Mouse (Mus musculus) adrenal gland, postnatal 14 days (tissue): ENCODE results near the gene Ifit3b. TPM values are rescaled to one million over a fixed set of nuclear protein-coding genes. Genes with fewer than 3 reads are reported as not detected.
A peak's percentile ranks its signal among the peaks of the same experiment; 100 is the strongest.
"Not testable (repeated sequence)": the region's sequence is repeated elsewhere in the genome, so short reads cannot be mapped to it uniquely, and the experiment has no call there.

ENCODE experiments used
- DNase-seq: peaks from one replicate; pipeline ENCODE4 v3.0.0; 2021; ENCODE audit warnings: mixed read lengths
- long read RNA-seq, 2 experiments: library from polyadenylated mRNA; stranded (forward); transcript quantifications; one replicate each; pipeline ENCODE4 v2.0.0; 2021
- total RNA-seq: library from RNA; stranded (reverse); gene quantifications from 2 replicates; pipeline ENCODE4 v1.2.3, GENCODE M21; 2021

The Ifit3b gene
- total RNA-seq = 1.4 and 1.6 TPM in 2 replicates
- long read RNA-seq, experiment 1, partial matches to known transcripts = 0 of 3 reads
- long read RNA-seq, experiment 1, other reads (novel, unspliced or antisense) = 0 of 3 reads
- long read RNA-seq, experiment 2 = 0 reads

DNA sequence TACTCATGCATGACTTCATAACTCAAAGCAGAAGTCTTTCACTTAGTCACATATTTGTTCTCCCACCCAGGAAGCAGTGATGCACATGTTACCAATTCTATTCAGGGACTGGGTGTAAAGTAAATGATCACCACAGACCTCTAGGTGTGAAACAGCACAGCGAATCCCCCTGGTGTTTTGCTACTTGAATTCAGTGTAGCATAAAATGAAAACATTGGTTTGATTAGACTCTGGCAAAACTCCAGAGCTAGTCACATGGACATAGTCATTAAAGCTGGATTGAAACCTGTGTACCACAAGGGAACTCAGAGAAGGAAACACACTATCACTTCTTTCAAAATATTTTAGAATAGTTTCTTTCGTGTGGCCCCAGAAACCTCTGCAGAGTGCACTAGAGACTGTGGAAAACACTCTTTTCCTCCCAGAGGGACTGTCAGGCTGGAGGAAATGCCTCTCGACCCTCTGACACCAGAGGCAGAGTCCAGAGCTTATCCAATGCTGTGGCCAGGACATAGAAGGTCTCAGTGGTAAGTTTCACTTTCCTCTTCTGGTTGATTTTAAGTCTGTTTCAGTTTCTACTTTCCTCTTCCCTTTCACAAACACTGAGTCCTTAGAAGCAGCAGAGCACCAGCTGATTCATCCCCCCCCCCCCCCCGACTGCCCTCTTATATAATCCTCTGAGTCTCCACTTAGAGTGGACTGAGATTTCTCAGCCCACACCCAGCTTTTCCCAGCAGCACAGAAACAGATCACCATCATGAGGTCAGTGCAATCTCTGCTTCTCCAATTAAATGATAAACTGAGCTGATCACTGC is at the start of gene Ifit3b:
Gene Ifit3b (plus strand): TSS at position 734 of the 815 bp plus-strand sequence.
- DNase-seq = peak; percentile 45

DNA sequence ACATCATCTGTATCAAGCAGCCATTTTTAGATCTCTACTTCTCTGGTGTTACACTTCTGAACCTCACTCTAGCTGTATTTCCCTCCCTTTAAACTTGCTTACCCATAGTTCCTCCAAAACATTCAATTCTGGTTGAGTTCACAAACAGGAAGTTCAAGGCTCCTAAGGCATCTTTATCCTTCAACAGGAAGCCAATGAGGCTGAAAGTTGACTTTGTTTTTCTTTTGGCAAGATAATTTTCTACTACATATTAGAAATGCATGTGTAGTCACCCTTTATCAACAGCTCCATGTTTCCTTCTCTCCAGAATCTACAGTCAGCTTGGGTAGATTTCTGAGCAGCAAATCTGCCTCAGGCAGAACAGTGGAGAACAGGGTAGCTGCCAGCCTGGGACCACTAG is 45.2 kb upstream of the Ifit3b start:
- no peak for DNase-seq

DNA sequence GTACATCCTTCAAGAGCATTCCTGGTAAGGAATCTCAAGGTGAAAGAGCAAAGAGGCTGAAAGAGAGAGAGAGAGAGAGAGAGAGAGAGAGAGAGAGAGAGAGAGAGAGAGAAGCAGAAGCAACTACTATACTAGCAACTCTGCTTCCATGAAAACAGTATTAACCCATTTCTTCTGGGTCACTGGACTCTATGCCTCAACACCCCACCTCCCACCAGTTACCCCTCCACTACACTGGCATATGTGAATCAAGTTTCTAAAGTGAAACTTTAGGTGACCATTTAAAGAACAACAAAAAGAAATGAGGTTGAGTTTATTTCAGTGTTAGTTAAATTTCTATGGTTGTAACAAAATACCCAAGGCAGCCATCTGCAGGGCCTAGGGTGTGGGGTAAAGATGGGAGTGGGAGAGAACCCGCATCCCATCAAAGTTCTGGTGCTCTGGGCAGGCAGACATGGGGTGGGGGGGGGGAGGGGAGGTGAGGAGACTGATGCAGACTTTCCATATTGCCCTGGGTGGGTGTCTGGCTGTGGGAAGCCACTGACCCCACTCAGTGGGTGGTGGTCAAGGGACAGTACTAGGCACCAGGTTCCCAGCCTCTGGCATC is 41.5 kb upstream of the Ifit3b start:
- DNase-seq = no peak

DNA sequence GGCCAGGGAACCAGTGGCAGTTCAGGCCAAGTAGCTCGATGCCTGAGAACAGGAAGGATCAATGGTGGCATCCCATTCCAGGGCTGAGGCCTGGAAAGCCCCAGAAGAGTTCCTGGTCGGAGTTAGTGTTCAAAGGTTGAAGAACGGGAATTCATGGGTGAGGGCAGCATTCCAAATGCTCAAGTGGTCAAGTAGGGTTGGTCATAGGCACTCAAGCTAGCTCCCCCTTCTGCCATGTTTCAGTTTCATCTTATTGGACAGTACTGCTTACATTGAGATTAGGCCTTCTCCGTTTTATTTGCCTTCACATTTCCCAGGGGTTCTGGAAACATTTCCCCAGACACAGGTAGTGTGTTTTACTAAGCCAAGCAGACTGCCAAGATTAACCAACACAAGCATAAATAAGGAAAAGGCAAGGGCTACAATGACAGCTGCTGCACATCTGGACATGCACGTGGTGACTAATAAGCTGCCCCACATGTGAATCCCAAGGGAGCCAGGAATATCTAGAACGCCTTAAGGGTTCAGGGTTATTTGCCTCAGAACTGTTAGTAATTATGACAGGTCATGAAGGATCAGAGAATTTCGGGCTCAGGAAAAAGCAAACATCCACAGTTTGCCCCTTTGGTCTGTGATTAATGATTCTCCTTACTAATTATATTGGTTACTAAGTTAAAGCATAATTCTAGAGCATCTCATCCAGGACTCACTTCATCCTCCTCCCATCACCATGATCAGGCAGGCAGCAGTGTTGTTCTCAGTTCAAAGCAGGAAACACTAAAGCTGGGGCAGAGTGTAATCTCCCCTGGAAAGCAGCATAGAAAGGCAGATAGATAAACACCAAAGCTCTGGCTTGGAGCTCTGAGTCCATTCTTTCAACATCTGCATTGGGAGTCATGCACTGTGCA is 38.5 kb upstream of the Ifit3b start:
- no peak for DNase-seq

DNA sequence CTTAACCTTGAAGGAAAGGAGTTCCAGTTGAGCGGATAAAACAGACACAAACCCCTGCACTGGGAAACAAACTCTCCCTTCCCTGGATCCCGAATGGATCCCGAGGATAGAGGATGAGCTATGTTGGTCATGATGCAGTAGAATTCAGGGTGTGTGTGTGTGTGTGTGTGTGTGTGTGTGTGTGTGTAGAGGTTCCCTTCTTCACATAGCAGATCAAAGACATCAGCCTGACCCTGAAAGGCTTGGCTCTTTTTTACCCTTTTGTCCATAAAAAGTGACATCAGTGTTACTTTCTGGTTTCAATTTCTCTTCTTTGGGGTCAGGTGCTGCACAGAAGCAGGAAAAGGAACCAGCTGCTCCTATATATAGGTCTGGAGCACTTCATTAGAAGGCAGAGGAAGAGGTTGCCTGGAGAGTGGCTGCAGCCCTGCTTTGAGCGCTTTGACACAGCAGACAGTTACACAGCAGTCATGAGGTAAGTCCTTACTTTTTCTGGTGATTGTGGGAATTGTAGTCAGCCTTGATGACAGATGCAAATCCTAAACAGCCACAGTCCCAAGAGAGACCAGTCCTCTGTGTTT is 37.8 kb upstream of the Ifit3b start:
- DNase-seq = peak; percentile 24

DNA sequence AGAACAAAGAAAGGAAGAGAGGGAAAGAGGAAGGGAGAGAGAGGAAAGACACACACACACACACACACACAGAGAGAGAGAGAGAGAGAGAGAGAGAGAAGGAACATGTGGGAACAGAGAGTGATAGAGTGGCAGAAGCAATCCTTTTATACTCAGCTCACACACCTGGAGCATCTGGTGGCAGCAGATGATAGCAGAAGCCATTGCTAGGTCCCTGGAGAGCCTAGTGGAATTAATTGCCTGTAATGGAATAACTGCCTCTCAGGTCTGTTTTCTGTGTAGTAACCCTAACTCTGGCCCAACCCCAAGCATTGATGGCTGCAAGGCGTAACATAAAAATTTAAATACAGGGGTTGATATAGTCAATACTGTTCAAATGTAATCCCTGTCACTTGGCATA is 36.7 kb upstream of the Ifit3b start:
- DNase-seq = no peak

DNA sequence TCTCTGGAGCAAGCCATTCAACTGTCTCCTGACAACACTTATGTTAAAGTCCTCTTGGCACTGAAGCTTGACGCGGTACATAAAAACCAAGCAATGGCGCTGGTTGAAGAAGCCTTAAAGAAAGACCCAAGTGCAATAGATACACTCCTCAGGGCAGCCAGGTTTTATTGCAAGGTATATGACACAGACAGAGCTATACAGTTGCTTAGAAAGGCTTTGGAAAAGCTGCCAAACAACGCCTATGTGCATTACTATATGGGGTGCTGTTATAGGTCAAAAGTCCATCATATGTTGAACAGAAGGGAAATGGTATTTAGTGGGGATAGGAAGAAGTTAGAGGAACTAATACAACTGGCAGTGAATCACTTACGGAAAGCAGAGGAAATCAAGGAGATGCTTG is 34.1 kb upstream of the Ifit3b start:
- DNase-seq = no peak

DNA sequence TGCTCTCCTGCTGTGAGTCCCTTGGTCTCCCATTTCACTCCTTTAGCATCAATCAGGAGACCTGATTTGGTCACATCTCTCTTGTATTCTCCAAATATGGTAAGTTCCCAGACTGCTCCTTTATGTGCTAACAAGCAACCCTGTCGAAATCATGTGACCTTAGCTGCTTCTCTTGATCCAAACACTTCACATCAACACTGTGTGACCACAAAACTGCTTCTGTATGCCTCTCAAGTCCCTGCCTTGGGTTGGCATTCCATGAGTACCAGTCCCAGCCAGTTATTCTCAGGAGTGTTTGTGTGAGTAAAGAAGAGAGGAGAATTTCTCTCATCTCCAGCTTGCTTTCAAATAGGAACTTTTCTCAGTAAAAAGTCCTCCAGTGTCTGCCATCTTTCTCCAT is 30.6 kb upstream of the Ifit3b start:
- DNase-seq = no peak

DNA sequence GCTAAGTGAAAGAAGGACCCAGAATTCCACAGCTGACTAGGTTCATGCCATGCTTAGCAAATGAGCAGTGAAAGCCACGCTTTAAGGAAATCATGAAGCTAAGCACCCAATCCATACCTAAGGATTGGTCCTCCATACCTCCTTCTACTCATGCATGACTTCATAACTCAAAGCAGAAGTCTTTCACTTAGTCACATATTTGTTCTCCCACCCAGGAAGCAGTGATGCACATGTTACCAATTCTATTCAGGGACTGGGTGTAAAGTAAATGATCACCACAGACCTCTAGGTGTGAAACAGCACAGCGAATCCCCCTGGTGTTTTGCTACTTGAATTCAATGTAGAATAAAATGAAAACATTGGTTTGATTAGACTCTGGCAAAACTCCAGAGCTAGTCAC is 25.1 kb upstream of the Ifit3b start:
- not testable (repeated sequence) for DNase-seq

DNA sequence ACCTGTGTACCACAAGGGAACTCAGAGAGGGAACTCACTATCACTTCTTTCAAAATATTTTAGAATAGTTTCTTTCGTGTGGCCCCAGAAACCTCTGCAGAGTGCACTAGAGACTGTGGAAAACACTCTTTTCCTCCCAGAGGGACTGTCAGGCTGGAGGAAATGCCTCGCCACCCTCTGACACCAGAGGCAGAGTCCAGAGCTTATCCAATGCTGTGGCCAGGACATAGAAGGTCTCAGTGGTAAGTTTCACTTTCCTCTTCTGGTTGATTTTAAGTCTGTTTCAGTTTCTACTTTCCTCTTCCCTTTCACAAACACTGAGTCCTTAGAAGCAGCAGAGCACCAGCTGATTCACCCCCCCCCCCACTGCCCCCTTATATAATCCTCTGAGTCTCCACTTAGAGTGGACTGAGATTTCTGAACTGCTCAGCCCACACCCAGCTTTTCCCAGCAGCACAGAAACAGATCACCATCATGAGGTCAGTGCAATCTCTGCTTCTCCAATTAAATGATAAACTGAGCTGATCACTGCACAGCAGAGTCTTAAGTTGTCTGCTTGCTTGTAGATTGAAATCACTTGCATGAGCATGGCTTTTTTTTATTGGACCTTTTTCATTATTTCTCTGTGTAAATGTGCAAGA is 24.5 kb upstream of the Ifit3b start, which contains the start of gene Ifit3:
Gene Ifit3 (plus strand): TSS at position 406 of the 641 bp plus-strand sequence.
- DNase-seq = not testable (repeated sequence)

DNA sequence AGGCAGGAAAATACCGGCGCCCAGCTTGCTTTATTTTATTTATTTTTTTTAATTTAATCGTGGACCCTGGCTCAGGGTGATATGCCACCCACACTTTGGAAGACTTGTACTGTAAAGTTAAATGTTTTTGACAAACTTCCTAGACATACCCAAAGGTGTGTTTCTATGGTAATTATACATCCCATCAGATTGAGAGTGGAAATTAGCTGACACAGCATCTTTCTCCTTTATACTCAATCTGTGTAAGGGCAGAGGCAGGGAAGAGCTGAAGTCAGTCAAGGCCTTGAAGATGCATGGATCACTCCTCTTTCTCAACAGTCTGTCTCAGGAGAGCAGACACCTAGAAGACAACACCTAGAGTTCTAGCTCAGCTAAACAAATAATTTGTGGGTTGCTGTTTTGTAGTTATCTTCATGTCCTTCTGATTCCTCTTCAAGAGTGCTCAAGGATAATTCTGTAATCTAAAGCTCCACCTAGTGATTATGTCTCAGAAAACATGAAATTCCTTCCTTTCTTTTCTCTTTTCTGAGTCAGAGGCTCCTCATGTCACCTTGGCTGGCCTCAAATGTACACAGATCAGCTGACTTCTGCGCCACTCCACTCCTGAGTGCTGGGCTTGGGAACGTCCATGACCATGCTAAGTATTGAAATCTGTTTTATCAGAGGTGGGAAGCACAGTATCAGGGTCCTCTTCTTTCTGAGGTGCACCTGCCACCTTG is 21.9 kb upstream of the Ifit3b start:
- not testable (repeated sequence) for DNase-seq

DNA sequence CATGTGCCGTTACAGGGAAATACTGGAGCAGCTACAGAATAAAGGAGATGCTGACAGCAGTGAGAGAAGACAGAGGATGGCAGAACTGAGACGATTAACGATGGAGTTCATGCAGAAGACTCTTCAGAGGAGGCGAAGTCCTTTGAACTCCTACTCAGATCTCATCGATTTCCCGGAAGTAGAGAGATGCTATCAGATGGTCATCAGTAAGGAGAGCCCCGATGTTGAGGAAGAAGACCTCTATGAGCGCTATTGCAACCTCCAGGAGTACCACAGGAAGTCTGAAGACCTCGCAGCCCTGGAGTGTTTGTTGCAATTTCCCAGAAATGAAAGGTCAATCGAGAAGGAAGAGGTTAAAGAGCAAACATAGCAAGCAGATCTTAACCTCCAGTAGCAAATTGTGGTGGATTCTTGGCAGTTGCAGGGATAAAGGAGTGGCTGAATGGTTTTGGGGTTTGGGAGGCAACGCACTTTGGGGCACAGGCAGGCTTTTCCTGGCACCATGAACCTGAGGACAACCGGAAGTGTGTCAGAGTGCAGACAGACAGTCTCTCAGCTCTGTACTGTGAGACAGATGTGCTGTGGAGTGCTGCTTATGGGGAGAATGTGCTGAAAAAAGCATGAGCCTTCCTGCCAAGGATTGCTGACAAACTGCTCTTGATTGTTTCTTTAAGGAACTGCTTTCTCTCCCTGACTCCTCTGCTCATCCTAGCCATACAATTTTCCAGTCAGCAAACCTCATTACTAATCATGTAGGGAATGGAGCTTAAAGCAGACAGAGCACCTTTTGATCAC is 19.7 kb upstream of the Ifit3b start:
- not testable (repeated sequence) for DNase-seq

DNA sequence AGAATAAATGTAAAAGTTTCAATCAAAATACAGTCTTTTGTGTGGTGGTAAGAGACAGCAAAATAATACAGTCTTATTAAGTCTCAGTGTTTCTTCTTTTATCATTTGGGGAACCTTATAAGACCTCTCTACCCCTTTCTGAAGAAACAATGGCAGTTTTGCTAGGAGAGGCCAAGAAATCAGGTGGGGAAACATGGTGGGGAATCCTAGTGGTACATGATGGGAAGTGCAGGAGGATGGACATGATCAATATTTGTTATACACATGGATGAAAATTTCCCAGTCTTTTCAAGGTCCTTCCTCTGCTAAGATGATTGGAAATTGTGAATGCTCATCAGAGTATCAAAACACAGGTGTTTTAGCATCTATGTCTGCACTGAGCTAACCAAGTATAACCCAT is 18.8 kb upstream of the Ifit3b start:
- no peak for DNase-seq

DNA sequence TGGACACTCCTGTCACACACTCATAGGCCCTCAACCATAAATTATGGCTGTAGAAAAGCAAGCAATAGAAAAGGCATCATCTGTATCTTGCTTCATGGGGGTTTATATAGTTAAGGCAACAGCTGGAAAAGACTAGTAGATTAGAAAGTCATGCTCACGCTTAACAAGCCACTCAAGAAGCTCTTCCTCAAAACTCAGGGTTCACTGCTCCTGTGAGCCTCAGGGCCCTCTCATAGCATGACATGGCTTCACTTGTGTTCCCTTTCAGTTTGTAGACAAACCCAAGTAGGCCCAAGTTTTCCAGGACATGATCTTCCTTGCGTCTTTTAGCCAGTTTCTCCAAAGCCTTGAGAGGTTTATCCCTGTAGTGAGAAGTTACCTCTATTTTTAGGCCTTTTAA is 14.3 kb upstream of the Ifit3b start:
- DNase-seq = no peak

DNA sequence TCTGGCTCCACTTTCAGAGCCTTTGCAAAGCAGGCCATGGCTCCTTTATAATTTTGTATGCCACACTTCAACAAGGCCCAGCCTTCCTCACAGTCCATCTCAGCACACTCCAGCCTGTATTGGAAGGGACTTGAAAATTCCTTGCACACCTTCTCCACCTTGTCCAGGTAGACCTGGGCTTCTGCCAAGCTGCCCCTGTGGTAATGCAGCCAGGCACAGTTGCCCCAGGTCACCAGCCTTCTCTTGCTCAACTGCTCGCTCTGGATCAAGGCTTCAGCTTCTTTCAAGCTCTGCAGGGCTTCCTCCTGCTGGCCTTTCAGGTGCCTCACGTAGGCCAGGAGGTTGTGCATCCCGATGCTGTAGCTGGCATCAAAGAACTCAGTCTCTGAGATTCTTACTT is 13.2 kb upstream of the Ifit3b start:
- DNase-seq = not testable (repeated sequence)

DNA sequence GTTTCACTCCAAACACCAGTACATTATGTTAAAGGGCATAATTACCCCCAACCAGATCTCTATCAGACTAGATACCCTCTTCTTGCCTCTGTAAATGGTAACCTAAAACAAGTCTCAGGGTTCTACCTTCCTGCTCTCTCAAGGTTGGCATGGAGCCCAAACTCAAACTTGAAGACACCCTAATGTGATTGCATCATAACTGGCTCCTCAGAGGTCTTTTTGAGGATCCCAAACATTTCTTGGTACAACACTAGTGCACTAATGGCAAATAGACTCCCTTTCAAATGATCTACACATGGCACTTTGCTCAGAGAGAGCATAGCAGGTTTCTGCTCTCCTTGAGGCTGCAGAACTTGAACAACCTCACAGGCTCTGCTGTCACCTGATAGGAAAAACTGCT is 11.0 kb upstream of the Ifit3b start:
- no peak for DNase-seq

DNA sequence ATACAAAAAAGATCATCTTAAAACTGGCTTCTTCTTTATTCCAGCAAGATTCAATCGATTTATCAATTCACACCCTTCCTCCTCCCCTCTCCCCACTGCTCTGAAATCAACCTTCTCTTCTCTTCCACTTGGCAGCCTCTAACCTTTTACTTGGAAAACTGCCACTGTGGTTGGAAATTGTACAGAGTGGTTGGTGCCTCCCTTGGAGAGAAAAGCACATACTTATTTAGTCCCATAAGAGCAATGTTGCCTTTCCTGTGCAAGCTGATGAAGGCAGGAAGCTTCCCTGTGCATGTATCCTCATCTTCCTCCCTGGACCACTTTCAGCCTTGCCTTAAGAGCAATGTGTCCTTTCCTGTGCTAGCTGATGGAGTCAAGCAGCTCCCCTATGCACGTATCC is 9.4 kb upstream of the Ifit3b start:
- peak; percentile 66 for DNase-seq

DNA sequence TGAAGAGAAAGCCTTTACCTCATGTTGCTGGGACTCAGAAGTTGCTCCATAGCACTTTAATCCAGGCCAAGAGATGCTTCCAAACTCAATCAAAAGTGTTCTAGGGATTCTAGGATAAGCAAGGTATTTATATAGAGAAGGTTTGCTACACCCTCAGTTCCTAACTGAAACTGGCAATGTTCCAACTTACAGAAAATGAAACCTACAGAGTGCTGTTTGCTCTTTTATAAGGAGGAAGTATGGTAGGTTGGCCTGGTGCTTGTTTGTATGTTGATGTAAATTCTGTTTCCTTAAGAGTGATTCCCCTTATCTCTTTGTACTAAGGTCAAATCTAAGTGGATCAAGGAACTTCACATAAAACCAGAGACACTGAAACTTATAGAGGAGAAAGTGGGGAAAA is 8.5 kb upstream of the Ifit3b start:
- DNase-seq = not testable (repeated sequence)

DNA sequence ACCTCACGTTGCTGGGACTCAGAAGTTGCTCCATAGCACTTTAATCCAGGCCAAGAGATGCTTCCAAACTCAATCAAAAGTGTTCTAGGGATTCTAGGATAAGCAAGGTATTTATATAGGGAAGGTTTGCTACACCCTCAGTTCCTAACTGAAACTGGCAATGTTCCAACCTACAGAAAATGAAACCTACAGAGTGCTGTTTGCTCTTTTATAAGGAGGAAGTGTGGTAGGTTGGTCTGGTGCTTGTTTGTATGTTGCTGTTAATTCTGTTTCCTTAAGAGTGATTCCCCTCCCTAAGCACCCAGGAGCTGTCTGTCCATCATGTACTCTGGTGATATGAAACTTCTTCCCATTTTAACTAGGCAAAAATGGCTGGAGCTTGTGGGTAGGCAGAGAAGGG is 5.9 kb upstream of the Ifit3b start, which contains the start of gene Ifit1bl1:
Gene Ifit1bl1 (minus strand): TSS at position 69 of the 400 bp plus-strand sequence.
- DNase-seq = not testable (repeated sequence)

DNA sequence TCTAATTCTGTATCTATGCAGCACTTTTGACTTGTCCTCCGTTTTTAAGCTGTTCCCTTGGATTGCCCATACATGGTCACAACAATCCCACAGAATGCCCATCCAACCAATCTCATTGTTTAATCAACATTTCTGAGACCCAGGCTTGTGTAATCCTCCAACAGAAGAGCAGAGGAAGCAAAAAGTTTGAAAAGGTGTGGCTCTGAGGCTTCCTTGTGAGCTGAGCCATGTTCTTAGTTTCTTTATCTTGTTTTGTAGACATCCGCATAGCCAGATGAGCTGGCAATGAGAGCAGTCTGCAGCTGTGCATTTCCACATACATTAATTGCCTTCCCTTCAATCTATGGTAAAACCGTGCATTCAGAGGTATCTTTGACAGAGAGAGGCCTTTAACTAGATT is 2.3 kb upstream of the Ifit3b start:
- DNase-seq = no peak
